Mouse (Mus musculus): Measurements from ENCODE around the gene Tmprss9.
A peak's percentile ranks its signal among the peaks of the same experiment; 100 is the strongest.

DNA sequence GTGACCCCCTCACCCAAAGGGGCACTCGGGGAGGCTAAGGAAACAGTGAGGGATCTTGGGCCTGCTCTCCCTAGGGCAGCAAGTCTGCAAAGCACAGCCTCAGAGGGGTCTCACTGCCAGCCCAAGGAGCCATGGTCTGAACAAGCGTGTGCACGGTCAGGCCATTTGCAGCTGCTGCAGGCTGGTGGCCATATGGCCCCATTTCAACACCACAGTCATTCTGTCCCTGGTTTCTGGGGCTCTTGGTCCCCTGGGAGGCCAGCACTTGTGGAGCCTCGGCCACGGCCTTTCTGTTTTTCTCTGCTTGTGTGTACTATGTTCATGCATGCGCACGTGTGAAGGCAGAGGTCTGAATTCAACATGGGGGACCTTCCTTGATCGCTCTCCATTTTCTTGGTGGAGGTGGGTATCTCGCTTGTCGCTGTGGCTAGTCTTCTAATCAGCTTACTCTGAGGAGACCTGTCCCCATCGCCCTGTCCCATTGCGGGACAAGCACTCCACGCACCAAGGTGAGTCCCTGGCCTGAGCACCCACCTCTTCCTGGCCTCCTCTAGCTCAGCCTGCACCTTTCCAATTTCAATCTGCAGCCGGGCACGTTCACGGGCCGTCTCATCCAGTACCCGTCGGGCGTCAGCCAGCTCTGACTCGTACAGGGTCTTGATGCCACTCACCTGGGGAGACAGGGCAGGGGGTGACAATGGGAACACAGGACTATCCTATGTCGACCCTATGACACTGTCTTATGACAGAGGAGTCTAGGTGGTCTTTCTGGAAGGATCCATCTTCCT, 37.9 kb downstream of the Tmprss9 start:
- TF ChIP-seq POLR2A (IDR thresholded peaks at IDR 0.05; ENCODE audit: low read depth, low read length), result no peak
- TF ChIP-seq CTCF (conservative IDR thresholded peaks at IDR 0.05 in 1 of 2, IDR thresholded peaks at IDR 0.05 in 1 of 2; ENCODE audit: low read depth in 2 of 2, low read length in 2 of 2), result no peak
- TF ChIP-seq RCOR1 (conservative IDR thresholded peaks at IDR 0.05; ENCODE audit: low read depth, low read length), result no peak
- TF ChIP-seq BHLHE40 (IDR thresholded peaks at IDR 0.05; ENCODE audit: low read depth, low read length), result peak; percentile 30; the same call in 1 of the 2 replicates
- no peak for TF ChIP-seq HCFC1 (IDR thresholded peaks at IDR 0.05; ENCODE audit: low read depth, low read length)
- TF ChIP-seq USF2 (conservative IDR thresholded peaks at IDR 0.05; ENCODE audit: low read depth, low read length), result no peak
- no peak for TF ChIP-seq SMC3 (IDR thresholded peaks at IDR 0.05; ENCODE audit: low read depth, low read length)
- no peak for TF ChIP-seq SIN3A (IDR thresholded peaks at IDR 0.05; ENCODE audit: low read length)
- TF ChIP-seq EP300 (IDR thresholded peaks at IDR 0.05; ENCODE audit: low read length), result no peak

Measured in CH12.LX (cell line).